Comparison of ENCODE assay signal across 21 mouse cellular contexts in genomic region chr13:35946659-35947353, GRCm38 (mm10). TPM values are rescaled to one million over a fixed set of nuclear protein-coding genes. Genes with fewer than 3 reads are reported as not detected.
A peak's percentile ranks its signal among the peaks of the same experiment; 100 is the strongest.
DNase-seq lines count a peak whose midpoint lies in the region; ATAC-seq lines count a peak whose summit lies in the region.
"Had no signal": no experiment of that assay in that cellular context is flagged by ENCODE, and none has a peak within 500 bp of the region (broad histone marks: within the 10 kb centered on the region; RNA-seq: fewer than 3 reads in every experiment).

No protein-coding gene starts in this region.

- no peak overlapping the region for H3K27ac ChIP-seq in midbrain, embryonic 13.5 days
- no peak overlapping the region for H3K27ac ChIP-seq in midbrain, embryonic 14.5 days (replicated peaks; ENCODE audit: low read depth, low read length)
- H3K27ac ChIP-seq in hindbrain, embryonic 15.5 days (replicated peaks) = no peak overlapping the region
- no peak overlapping the region for H3K27ac ChIP-seq in hindbrain, embryonic 16.5 days (ENCODE audit: low read depth, low read length)
- H3K27ac ChIP-seq: embryonic facial prominence, embryonic 13.5 days; heart, embryonic 13.5 days; kidney, postnatal 0 days; liver, embryonic 14.5 days had no signal

- no peak for DNase-seq in frontal cortex, postnatal 25 days (ENCODE audit: low spot score in 2 of 2)
- no peak for DNase-seq in midbrain, embryonic 14.5 days
- DNase-seq in gastrocnemius, postnatal 4 days (ENCODE audit: low spot score in 2 of 2) = no peak
- DNase-seq in spleen, postnatal 4 days (ENCODE audit: low spot score in 2 of 2) = no peak

- no peak overlapping the region for H3K4me3 ChIP-seq in midbrain, embryonic 13.5 days (replicated peaks)
- no peak overlapping the region for H3K4me3 ChIP-seq in midbrain, embryonic 14.5 days (replicated peaks; ENCODE audit: low read depth, low read length)
- no peak overlapping the region for H3K4me3 ChIP-seq in hindbrain, embryonic 15.5 days
- no peak overlapping the region for H3K4me3 ChIP-seq in hindbrain, embryonic 16.5 days (ENCODE audit: low read length)
- H3K4me3 ChIP-seq: embryonic facial prominence, embryonic 13.5 days; erythroblast, embryonic 14.5 days; heart, embryonic 13.5 days had no signal

- peaks cover 3% of the 10 kb centered on the region; the same call in 1 of the 2 replicates for H3K27me3 ChIP-seq in midbrain, embryonic 13.5 days
- H3K27me3 ChIP-seq in midbrain, embryonic 14.5 days (ENCODE audit: control insufficient read depth, insufficient read depth, low read length) = no peaks in the 10 kb centered on the region
- no peaks in the 10 kb centered on the region for H3K27me3 ChIP-seq in hindbrain, embryonic 15.5 days
- no peaks in the 10 kb centered on the region; the same call in 1 of the 2 replicates for H3K27me3 ChIP-seq in hindbrain, embryonic 16.5 days (replicated peaks; ENCODE audit: control insufficient read depth, insufficient read depth, low read length)
- H3K27me3 ChIP-seq: embryonic facial prominence, embryonic 13.5 days; heart, embryonic 13.5 days had no signal

- H3K9ac ChIP-seq in midbrain, embryonic 13.5 days (replicated peaks) = no peak overlapping the region
- H3K9ac ChIP-seq in midbrain, embryonic 14.5 days (replicated peaks; ENCODE audit: low read length) = no peak overlapping the region
- H3K9ac ChIP-seq in hindbrain, embryonic 15.5 days = no peak overlapping the region
- H3K9ac ChIP-seq in hindbrain, embryonic 16.5 days (ENCODE audit: low read depth, low read length) = no peak overlapping the region; the same call in 1 of the 2 replicates
- H3K9ac ChIP-seq: heart, embryonic 13.5 days; liver, embryonic 14.5 days; lung, embryonic 14.5 days had no signal

- no peaks in the 10 kb centered on the region for H3K9me3 ChIP-seq in midbrain, embryonic 13.5 days
- no peaks in the 10 kb centered on the region for H3K9me3 ChIP-seq in midbrain, embryonic 14.5 days (ENCODE audit: control insufficient read depth, low read length)
- no peaks in the 10 kb centered on the region for H3K9me3 ChIP-seq in hindbrain, embryonic 15.5 days
- no peaks in the 10 kb centered on the region for H3K9me3 ChIP-seq in hindbrain, embryonic 16.5 days (ENCODE audit: control insufficient read depth, low read length)
- H3K9me3 ChIP-seq: embryonic facial prominence, embryonic 13.5 days; heart, embryonic 13.5 days had no signal

- no peaks in the 10 kb centered on the region for H3K4me1 ChIP-seq in midbrain, embryonic 13.5 days (replicated peaks)
- H3K4me1 ChIP-seq in midbrain, embryonic 14.5 days (ENCODE audit: control insufficient read depth, insufficient read depth, low read length) = no peaks in the 10 kb centered on the region
- no peaks in the 10 kb centered on the region for H3K4me1 ChIP-seq in hindbrain, embryonic 15.5 days (replicated peaks)
- H3K4me1 ChIP-seq in hindbrain, embryonic 16.5 days (ENCODE audit: control insufficient read depth, insufficient read depth, low read depth, low read length) = no peaks in the 10 kb centered on the region
- H3K4me1 ChIP-seq: embryonic facial prominence, embryonic 13.5 days; heart, embryonic 13.5 days had no signal

- no peaks in the 10 kb centered on the region for H3K36me3 ChIP-seq in midbrain, embryonic 13.5 days
- no peaks in the 10 kb centered on the region for H3K36me3 ChIP-seq in midbrain, embryonic 14.5 days (ENCODE audit: control insufficient read depth, insufficient read depth, low read length)
- no peaks in the 10 kb centered on the region for H3K36me3 ChIP-seq in hindbrain, embryonic 15.5 days
- no peaks in the 10 kb centered on the region for H3K36me3 ChIP-seq in hindbrain, embryonic 16.5 days (ENCODE audit: control insufficient read depth, insufficient read depth, low read length)
- H3K36me3 ChIP-seq: embryonic facial prominence, embryonic 13.5 days; heart, embryonic 13.5 days had no signal

- WGBS in midbrain, embryonic 13.5 days = 75% methylated on average over 20 of the region's 20 CpGs
- 75% methylated on average over 20 of the region's 20 CpGs for WGBS in midbrain, embryonic 14.5 days
- WGBS in hindbrain, embryonic 15.5 days = 70% methylated on average over 20 of the region's 20 CpGs
- WGBS in hindbrain, embryonic 16.5 days = 74% methylated on average over 20 of the region's 20 CpGs

- no peak overlapping the region for H3K4me2 ChIP-seq in midbrain, embryonic 13.5 days (replicated peaks)
- H3K4me2 ChIP-seq in midbrain, embryonic 14.5 days (ENCODE audit: low read length) = no peak overlapping the region
- H3K4me2 ChIP-seq in hindbrain, embryonic 15.5 days = no peak overlapping the region
- H3K4me2 ChIP-seq in hindbrain, embryonic 16.5 days (ENCODE audit: low read length) = no peak overlapping the region
- H3K4me2 ChIP-seq: embryonic facial prominence, embryonic 13.5 days; lung, embryonic 14.5 days had no signal

- 0 out of 2 replicates have a peak, but pooled peaks have one; percentile 9 for ATAC-seq in frontal cortex, adult (ENCODE audit: low TSS enrichment)
- ATAC-seq in midbrain, embryonic 13.5 days = peak; percentile 40; the same call in 1 of the 2 replicates
- ATAC-seq in midbrain, embryonic 14.5 days (ENCODE audit: low FRiP score, low TSS enrichment) = no peak
- peak; percentile 49; the same call in 1 of the 2 replicates for ATAC-seq in hindbrain, embryonic 15.5 days (ENCODE audit: low FRiP score, low read depth)
- ATAC-seq in hindbrain, embryonic 16.5 days = peak; percentile 54; the same call in 1 of the 2 replicates
- ATAC-seq: activated CD4-positive, CD25-positive, alpha-beta regulatory T cell, adult 4 months had no signal

RNA-seq across cellular contexts. Expression of gene Ppp1r3g, which starts 11.8 kb away (rescaled TPM):
- 0.47 and 0.66 TPM in 2 replicates for polyA plus RNA-seq in midbrain, embryonic 13.5 days (2015; fragmentation: Nextera tagmentation; extraction: Ambion mirVana)
- 0.14 and 0.30 TPM in 2 replicates for polyA plus RNA-seq in midbrain, embryonic 14.5 days (2014; fragmentation: Nextera tagmentation; extraction: Ambion mirVana)
- 0.41 and 0.44 TPM in 2 replicates for polyA plus RNA-seq in hindbrain, embryonic 15.5 days (2015; fragmentation: Nextera tagmentation; extraction: Ambion mirVana)
- 0.56 and 1.2 TPM in 2 replicates for polyA plus RNA-seq in hindbrain, embryonic 16.5 days (2015; fragmentation: Nextera tagmentation; extraction: Ambion mirVana)
- total RNA-seq in gastrocnemius, postnatal 4 days (2021) = under 1 TPM; 0.15 to 0.18 TPM
- total RNA-seq: gastrocnemius, postnatal 10 days; megakaryocyte, adult 5-6 weeks; MEL; neutrophil, adult 5-6 weeks had no signal
- polyA plus RNA-seq: activated CD4-positive, CD25-positive, alpha-beta regulatory T cell, adult 4 months; C2C12; erythroblast, embryonic 14.5 days; large intestine, adult 2 months had no signal

RNA-seq across cellular contexts. Expression of gene Rpp40, which starts 40.6 kb away (rescaled TPM):
- 8.8 and 9.1 TPM in 2 replicates for polyA plus RNA-seq in midbrain, embryonic 13.5 days (2015; fragmentation: Nextera tagmentation; extraction: Ambion mirVana)
- 6.8 and 8.3 TPM in 2 replicates for polyA plus RNA-seq in midbrain, embryonic 14.5 days (2014; fragmentation: Nextera tagmentation; extraction: Ambion mirVana)
- polyA plus RNA-seq in hindbrain, embryonic 15.5 days (2015; fragmentation: Nextera tagmentation; extraction: Ambion mirVana) = 7.4 and 8.4 TPM in 2 replicates
- polyA plus RNA-seq in hindbrain, embryonic 16.5 days (2015; fragmentation: Nextera tagmentation; extraction: Ambion mirVana) = 8.3 TPM in 2 replicates
- total RNA-seq in gastrocnemius, postnatal 4 days (2021) = 10 to 100 TPM; 13.3 to 13.9 TPM
